Mouse (Mus musculus) spleen, postnatal 0 days (tissue): ENCODE data around the gene Gzmm. TPM values are rescaled to one million over a fixed set of nuclear protein-coding genes. Genes with fewer than 3 reads are reported as not detected.

ENCODE experiments used
- polyA plus RNA-seq: library from polyadenylated mRNA; unstranded; fragments of >200 nt; fragmentation: Nextera tagmentation; extraction: Ambion mirVana; gene quantifications from 2 replicates; pipeline ENCODE4 v1.2.1, GENCODE M21; 2015

The Gzmm gene
- 0.23 and 0.45 TPM in 2 replicates for polyA plus RNA-seq

GRCm38 (mm10) chr10:79688720-79689119, at the start of gene Gzmm:
Gene Gzmm, plus strand, starts transcription at chr10:79689020.

GRCm38 (mm10) chr10:79645711-79646110, 43.1 kb upstream of the Gzmm start, which contains the start of gene Odf3l2:
Gene Odf3l2, minus strand, starts transcription at chr10:79645738.

GRCm38 (mm10) chr10:79664131-79664665, 24.6 kb upstream of the Gzmm start, which contains the start of gene Madcam1:
Gene Madcam1, plus strand, starts transcription at chr10:79664559.

GRCm38 (mm10) chr10:79668771-79669575, 19.8 kb upstream of the Gzmm start, which contains the start of gene Tpgs1:
Gene Tpgs1, plus strand, starts transcription at chr10:79669369.

GRCm38 (mm10) chr10:79681591-79682245, 7.1 kb upstream of the Gzmm start, which contains the start of gene Cdc34:
Gene Cdc34, plus strand, starts transcription at chr10:79682195.

GRCm38 (mm10) chr10:79704065-79704969, 15.5 kb downstream of the Gzmm start, which contains the start of gene Bsg:
Gene Bsg, plus strand, starts transcription at chr10:79704491.

GRCm38 (mm10) chr10:79716254-79716987, 27.6 kb downstream of the Gzmm start, which contains the start of gene Hcn2:
Gene Hcn2, plus strand, starts transcription at chr10:79716634.

Other genes with a start within 250 kb of the Gzmm start
- gene Vmn2r83, start 220.3 kb upstream of the Gzmm start, polyA plus RNA-seq: not detected in 2 replicates
- 8.5 and 11.1 TPM in 2 replicates for gene Plpp2, start 155.2 kb upstream of the Gzmm start, polyA plus RNA-seq
- gene Mier2, start 133.8 kb upstream of the Gzmm start, polyA plus RNA-seq: 10.7 and 13.4 TPM in 2 replicates
- gene Theg, start 101.7 kb upstream of the Gzmm start, polyA plus RNA-seq: not detected in 2 replicates
- not detected in 2 replicates for gene C2cd4c, start 75.0 kb upstream of the Gzmm start, polyA plus RNA-seq
- 0.90 TPM in 2 replicates for gene Shc2, start 51.1 kb upstream of the Gzmm start, polyA plus RNA-seq
- not detected in 2 replicates for gene Odf3l2, start 43.3 kb upstream of the Gzmm start, polyA plus RNA-seq
- gene Madcam1, start 24.5 kb upstream of the Gzmm start, polyA plus RNA-seq: 25.8 and 30.9 TPM in 2 replicates
- gene Tpgs1, start 19.7 kb upstream of the Gzmm start, polyA plus RNA-seq: 31.4 and 37.7 TPM in 2 replicates
- 108 and 126 TPM in 2 replicates for gene Cdc34, start 6.8 kb upstream of the Gzmm start, polyA plus RNA-seq
- gene Bsg, start 15.5 kb downstream of the Gzmm start, polyA plus RNA-seq: 663 and 749 TPM in 2 replicates
- gene Hcn2, start 27.6 kb downstream of the Gzmm start, polyA plus RNA-seq: 0.04 and 0.07 TPM in 2 replicates
- 15.7 and 18.4 TPM in 2 replicates for gene Polrmt, start 57.6 kb downstream of the Gzmm start, polyA plus RNA-seq
- 0.28 TPM in 1 of 2 replicates, not detected in the other for gene Fgf22, start 66.1 kb downstream of the Gzmm start, polyA plus RNA-seq
- 41.4 and 42.3 TPM in 2 replicates for gene Rnf126, start 77.9 kb downstream of the Gzmm start, polyA plus RNA-seq
- gene Fstl3, start 88.3 kb downstream of the Gzmm start, polyA plus RNA-seq: 3.3 and 3.6 TPM in 2 replicates
- 9.3 and 15.0 TPM in 2 replicates for gene Prss57, start 101.9 kb downstream of the Gzmm start, polyA plus RNA-seq
- 16.9 and 22.9 TPM in 2 replicates for gene Palm, start 104.6 kb downstream of the Gzmm start, polyA plus RNA-seq
- gene Misp, start 132.0 kb downstream of the Gzmm start, polyA plus RNA-seq: 0.08 and 0.27 TPM in 2 replicates
- 131 and 134 TPM in 2 replicates for gene Ptbp1, start 165.4 kb downstream of the Gzmm start, polyA plus RNA-seq
- 176 and 239 TPM in 2 replicates for gene Prtn3, start 185.5 kb downstream of the Gzmm start, polyA plus RNA-seq
- gene Plppr3, start 185.6 kb downstream of the Gzmm start, polyA plus RNA-seq: 9.7 and 12.6 TPM in 2 replicates
- gene Elane, start 197.2 kb downstream of the Gzmm start, polyA plus RNA-seq: 219 and 294 TPM in 2 replicates
- not detected in 2 replicates for gene Cfd, start 201.8 kb downstream of the Gzmm start, polyA plus RNA-seq
- gene Med16, start 219.9 kb downstream of the Gzmm start, polyA plus RNA-seq: 20.3 and 23.3 TPM in 2 replicates
- not detected in 2 replicates for gene Gm26602, start 221.8 kb downstream of the Gzmm start, polyA plus RNA-seq
- 0.41 and 0.68 TPM in 2 replicates for gene Kiss1r, start 228.0 kb downstream of the Gzmm start, polyA plus RNA-seq
- 107 and 121 TPM in 2 replicates for gene R3hdm4, start 232.2 kb downstream of the Gzmm start, polyA plus RNA-seq
- gene Arid3a, start 238.0 kb downstream of the Gzmm start, polyA plus RNA-seq: 6.2 and 8.2 TPM in 2 replicates